Mouse (Mus musculus) gastrocnemius, adult 2 months (tissue): ENCODE results near the gene Car12. TPM values are rescaled to one million over a fixed set of nuclear protein-coding genes. Genes with fewer than 3 reads are reported as not detected.

ENCODE experiments used
- DNase-seq: peaks from one replicate; pipeline ENCODE4 v3.0.0; 2022
- H3K27ac ChIP-seq: fragments of 200-600 bp; 2 replicates; pipeline ENCODE4 v1.8.1; 2022; ENCODE audit warnings: mild to moderate bottlenecking
- H3K4me3 ChIP-seq: fragments of 200-600 bp; 2 replicates; pipeline ENCODE4 v1.8.1; 2022; ENCODE audit warnings: mild to moderate bottlenecking, moderate library complexity
- CTCF ChIP-seq: fragments of 200-600 bp; IDR thresholded peaks from 2 replicates; pipeline ENCODE4 v1.8.1; 2022; ENCODE audit warnings: antibody characterized with exemption, mild to moderate bottlenecking, moderate library complexity
- intact Hi-C: fragments of 180-260 bp; cut with DNase I; formaldehyde crosslinking; loops from one replicate; pipeline ENCODE4 v1.15.1; 2025
- total RNA-seq, 2 experiments: library from RNA; stranded (reverse); gene quantifications; 2 replicates each; pipeline ENCODE4 v1.2.3; 2021

The Car12 gene
- total RNA-seq, 2 experiments from 2014 or later = 0.10 to 0.14 TPM

DNA sequence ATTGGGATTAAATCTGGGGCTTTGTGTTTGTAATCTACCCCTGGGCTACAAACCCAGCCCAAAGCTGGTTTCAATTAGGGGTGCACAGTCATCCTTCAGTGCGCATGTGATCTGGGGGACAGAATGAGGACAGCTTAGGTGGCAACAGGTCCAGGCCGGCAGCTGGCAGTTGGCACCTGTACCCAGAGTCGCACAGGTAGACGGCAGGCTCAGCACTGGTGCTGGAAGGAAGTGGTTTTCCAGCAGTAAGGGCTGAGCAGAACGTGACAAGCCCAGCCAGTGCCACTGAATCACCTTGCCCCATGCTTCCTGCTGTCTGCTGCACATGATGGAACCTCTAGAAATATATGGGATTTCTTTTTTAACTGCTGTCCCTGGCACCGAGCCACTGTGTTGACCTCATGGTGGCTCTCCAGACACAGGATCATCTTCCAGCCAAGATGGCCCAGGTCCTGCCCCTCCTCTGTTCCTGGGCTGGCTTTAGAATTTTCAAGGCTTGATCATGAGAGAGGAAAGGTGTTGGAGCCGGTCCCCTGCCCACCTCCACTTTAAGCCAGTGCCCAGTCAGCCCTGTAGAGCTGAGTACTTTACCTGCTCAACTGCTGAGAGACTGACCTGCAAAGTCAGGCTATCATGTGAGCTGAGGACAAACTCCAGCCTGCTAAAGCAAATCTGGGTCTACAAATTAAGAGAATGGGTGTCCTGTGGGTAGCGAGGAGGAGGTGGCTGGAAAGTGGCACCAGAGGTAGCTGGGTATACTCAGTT, 7.4 kb downstream of the Car12 start:
- intact Hi-C loops = loop anchor here (5.0 kb wide), 1 partner anchor 46 kb away; no protein-coding TSS in a partner anchor
- peak; percentile 46 for DNase-seq
- no peak for TF ChIP-seq CTCF

DNA sequence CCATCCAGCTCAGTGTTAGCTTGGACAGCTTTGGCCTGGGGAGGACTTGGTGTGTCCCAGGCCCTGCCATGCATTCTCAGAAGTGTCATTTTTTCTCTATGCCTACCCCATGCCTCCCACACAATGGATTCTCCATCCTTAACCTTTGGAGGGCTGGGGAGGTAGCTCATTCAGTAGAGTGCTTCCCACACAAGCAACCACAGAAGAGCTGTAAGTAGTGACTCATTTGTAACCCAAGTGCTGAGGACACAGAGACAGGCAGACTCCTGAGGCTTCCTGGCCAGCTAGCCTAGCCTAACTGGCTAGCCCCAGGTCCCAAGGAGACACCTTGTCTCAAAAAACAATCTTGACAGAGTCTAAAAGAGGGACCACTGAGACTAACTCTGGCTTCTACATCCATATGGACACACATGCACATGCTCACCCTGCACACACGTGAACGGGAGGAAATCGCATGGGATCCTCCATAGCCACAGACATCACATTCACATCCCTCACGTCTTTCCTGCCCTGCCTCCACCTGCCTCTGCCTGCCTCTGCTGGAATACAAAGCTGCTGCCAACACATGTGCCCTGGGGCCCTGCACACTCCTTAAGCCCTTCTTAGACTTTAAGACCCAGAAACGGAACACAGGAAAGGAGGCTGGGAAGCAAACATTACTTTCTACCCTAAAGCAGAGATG, 8.8 kb downstream of the Car12 start:
- TF ChIP-seq CTCF = no peak
- H3K27ac ChIP-seq = no peak overlapping the region
- intact Hi-C loops = loop anchor here (5.0 kb wide), 1 partner anchor 45 kb away; no protein-coding TSS in a partner anchor

More for the DNA sequence above, 7.4 kb downstream of the Car12 start:
- Histone ChIP-seq H3K4me3 (no peak overlapping the region), H3K27ac (no peak overlapping the region)

DNA sequence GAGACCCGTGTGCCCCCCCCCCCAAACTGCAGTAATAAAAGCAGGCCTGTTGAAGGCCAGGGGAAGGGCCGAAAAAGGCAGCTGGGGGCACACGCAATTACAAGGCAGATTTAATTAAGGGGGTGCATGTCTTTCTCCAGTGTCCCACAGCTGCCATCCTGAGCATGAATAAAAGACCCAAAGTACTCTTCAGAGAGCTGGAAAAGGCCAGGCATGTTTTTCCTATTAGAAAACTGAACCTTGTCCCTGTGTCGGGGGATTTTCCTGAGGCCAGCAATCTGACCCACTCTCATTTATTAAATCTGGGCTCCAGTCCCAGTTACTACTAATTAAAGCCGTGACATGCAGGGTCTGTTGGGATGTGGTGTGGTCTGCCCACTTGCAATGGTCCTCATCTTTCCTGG, 9.4 kb downstream of the Car12 start:
- TF ChIP-seq CTCF = no peak
- intact Hi-C loops = loop anchor here (5.0 kb wide), 1 partner anchor 44 kb away; no protein-coding TSS in a partner anchor
- DNase-seq = no peak
- Histone ChIP-seq H3K27ac (no peak overlapping the region), H3K4me3 (no peak overlapping the region)

More for the DNA sequence above, 8.8 kb downstream of the Car12 start:
- no peak overlapping the region for H3K4me3 ChIP-seq
- DNase-seq = no peak

DNA sequence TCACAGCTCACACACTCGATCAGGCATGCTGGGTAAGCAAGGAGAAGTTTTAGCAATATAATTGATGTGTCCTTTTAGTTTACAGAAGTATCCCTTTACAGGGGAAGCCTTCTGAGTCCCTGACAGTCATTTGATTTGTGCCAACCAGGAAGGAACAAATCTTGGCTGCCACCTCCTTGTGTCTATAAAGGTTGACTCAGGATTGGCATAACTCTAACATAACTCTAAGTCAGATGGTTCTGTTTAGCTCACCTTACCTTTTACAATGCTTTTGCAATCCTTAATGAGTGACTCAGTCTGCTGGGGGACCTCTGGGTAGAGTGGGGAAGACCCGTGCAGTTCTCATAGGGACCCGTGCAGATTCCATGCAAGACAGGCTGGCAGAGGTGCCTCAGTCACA, 12.1 kb downstream of the Car12 start:
- H3K27ac ChIP-seq = no peak overlapping the region
- no peak for DNase-seq
- no peak overlapping the region for H3K4me3 ChIP-seq
- intact Hi-C loops = no loop called here
- no peak for TF ChIP-seq CTCF

DNA sequence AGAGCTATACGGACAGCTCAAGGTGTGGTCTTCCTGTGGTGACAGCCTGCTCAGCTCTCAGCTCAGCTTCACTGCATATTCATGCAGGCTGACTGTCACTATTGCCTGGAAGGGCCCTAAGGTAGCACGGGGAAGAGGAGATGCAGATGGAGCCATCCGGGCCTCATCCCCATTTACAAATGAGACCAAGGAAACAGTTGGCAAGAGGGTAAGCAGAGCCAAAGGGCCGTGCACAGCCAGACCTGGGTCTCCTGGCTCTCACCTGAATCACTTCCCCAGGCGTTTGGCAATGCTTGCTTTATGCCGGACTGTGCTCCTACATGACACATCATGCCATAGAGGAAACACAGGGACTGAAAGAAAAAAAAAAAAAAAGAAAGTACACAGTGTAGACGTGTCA, 13.8 kb downstream of the Car12 start:
- intact Hi-C loops = no loop called here
- TF ChIP-seq CTCF = no peak
- Histone ChIP-seq H3K27ac (no peak overlapping the region), H3K4me3 (no peak overlapping the region)
- no peak for DNase-seq

DNA sequence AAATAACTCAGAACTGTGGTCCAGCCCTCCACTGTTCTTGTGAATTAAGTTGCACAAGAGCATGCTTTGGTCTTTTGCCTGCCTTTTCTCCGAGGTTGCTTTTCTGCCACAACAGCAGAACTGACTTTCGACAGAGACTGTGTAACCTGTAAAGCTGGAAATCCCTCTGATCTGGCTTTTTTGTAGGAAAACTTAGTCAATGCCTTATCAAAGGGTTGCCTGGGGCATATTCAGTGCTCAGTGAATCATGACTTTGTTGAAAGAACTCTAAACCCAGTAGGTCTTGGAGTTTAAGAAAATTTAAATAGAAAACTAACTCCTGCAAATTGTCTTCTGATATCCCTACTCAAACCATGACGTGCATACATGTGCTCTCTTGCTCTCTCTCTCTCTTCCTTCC, 17.1 kb downstream of the Car12 start:
- Histone ChIP-seq H3K27ac (no peak overlapping the region), H3K4me3 (no peak overlapping the region)
- intact Hi-C loops = no loop called here
- no peak for TF ChIP-seq CTCF
- DNase-seq = no peak

DNA sequence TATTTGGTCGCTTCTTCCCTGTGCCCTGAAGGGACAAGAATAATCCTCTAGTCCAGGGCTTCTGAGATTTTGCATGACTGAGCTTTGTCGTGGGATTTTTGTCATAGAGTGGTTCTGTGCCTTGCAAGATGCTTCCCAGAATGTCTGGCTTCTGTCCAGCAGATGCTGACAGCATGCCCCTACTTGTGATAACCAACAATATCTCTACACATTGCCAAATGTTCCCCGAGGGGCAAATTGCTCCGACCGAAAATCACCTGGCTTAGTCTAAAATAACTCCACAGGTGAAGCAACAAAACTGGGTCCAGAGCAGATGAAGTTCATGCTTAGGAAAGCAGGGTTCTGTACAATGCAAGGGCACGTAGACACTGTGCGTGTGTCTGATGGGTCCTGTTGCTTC, 17.8 kb downstream of the Car12 start:
- TF ChIP-seq CTCF = no peak
- intact Hi-C loops = no loop called here

DNA sequence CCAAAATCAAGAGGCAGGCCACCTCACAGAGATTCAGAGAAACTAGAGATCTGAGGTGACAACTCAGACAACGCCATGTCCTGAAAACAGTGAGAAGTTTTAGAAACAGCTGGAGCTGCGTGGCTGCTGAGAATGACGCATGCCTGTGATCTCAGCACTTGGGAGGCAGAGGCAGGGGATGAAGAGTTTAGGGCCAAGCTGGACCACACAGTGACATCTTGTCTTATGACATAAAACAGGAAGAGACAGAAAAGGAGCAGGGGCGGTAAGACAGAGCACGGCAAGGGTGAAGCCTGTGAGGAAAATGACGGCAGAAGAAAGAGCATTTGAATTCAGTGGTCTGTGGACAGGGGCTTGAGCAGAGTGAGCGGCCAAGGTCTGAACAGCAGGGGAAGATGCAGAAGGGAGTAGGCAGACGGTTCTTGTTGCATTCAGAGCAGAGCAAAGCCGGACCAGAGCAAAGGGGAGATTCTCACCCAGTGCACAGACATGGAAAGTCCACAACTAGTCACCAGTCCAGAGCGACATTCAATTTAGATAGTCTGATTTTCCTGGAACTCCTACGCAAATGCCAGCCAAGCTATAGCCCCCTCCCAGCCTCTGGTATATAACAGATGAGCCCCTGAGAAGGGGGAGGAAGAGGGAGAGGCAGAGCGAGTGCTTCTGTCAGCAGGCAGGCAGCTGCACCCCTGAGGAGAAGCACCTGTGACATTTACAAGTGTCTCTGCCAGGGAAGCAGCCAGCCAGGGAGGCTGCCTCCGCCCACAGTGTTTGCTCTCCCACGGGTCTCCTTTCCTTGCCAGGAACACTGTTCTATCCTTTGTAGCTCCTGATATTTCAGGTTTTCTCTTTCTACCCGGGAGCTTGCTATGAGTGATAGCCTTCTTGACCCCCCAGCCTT, 19.6 kb downstream of the Car12 start:
- H3K27ac ChIP-seq = no peak overlapping the region
- H3K4me3 ChIP-seq = no peak overlapping the region
- DNase-seq = peak; percentile 62
- intact Hi-C loops = no loop called here
- TF ChIP-seq CTCF = no peak

More for the DNA sequence above, 17.8 kb downstream of the Car12 start:
- no peak overlapping the region for H3K27ac ChIP-seq
- no peak for DNase-seq
- no peak overlapping the region for H3K4me3 ChIP-seq

DNA sequence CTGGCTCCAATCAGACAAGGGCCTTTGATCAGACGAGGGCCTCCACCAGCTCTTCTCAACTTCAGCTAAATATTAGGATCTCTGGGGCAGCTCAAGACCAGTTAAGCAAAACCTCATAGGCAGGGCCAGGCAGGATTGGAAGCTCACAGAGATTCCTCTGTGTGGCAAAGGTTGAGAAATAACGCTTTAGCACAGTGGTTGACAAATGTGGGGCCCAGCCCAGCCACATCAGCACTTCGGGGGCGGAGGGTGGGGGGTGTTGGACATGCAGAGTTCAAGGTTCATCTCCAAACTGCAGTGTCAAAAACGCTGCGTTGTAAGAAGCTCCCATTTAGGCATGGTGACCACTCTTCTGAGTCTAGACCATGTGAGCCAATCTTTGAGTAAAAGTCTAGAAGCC, 21.1 kb downstream of the Car12 start:
- intact Hi-C loops = no loop called here
- DNase-seq = no peak
- no peak overlapping the region for H3K27ac ChIP-seq
- TF ChIP-seq CTCF = no peak
- H3K4me3 ChIP-seq = no peak overlapping the region

DNA sequence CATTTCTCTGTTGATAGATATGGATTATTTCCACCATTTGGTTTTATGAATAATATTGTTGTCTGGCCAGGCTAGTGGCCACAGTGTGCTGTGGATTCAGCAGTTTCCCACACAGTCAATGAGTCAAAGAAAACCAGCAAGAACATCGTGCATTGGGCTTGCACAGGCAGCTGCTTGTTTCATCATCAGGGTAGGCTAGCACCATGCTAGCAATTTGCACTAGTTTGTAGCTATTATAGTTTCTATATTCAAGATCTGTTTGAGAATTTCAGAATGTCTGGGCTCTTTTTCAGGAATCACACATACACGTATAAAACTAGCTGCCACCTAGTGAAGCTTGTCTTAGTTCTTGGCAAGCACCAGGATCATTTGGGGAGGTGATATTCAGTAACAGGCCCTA, 21.6 kb downstream of the Car12 start:
- Histone ChIP-seq H3K27ac (no peak overlapping the region), H3K4me3 (no peak overlapping the region)
- intact Hi-C loops = no loop called here
- TF ChIP-seq CTCF = no peak
- DNase-seq = no peak

DNA sequence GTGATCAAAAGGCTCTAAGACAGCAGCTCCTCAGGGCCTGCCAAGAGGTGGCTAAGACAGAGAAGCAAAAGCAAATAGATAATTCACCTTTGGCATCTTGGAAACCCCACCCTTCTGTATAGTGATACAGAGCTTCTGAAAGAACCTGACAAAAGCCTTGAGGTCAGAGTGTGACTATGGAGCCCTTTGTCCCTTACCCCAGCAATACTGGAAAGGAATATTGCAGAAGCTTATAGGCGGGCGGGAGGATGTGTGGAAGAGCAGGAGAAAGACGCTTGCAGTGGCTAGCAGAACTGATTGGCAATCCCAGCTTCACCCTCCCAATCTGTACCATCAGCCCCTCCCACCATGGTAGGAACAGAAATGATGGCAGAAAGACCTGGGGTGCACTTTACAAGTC, 22.5 kb downstream of the Car12 start:
- intact Hi-C loops = no loop called here
- TF ChIP-seq CTCF = no peak
- Histone ChIP-seq H3K27ac (no peak overlapping the region), H3K4me3 (no peak overlapping the region)
- DNase-seq = no peak

DNA sequence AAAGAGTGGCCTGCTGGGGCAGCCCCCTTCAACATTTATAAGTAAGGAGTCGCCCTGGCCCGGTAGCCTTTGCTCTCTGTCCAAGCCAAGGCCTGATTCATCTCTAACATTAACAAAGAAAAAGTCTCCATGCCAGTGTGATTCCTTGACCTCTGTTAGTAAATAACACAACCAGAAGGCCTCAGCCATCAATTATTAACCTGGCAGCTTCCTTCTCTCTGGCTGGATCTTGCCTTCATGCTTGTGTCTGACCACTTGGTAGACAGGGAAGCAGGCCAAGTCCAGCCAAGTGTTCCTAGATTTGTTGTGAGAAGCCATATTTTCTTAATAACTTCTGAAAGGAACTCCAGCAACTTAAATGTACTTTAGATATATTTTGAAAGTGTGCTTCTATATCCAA, 23.1 kb downstream of the Car12 start:
- intact Hi-C loops = no loop called here
- H3K27ac ChIP-seq = no peak overlapping the region
- DNase-seq = no peak
- H3K4me3 ChIP-seq = no peak overlapping the region
- no peak for TF ChIP-seq CTCF

DNA sequence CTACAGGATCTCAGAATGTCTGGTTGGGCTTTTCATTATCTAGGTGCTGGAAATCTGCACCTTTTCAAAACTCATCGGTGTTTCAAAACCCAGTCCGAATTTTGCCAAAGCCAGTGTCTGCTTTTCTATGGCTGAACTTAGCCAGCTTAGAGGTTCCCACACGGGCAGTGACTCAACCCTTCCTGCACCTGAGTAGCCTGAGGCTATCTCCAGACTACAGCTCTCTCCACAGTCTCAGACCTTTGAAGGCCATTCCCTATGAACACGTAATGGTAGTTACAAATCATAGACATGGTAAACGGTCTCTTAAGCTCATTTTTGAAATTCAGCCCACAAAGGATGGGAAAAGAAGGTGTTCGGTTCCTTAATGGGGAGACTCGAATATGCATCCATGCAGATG, 26.0 kb downstream of the Car12 start:
- no peak for TF ChIP-seq CTCF
- intact Hi-C loops = no loop called here

More for the DNA sequence above, 26.0 kb downstream of the Car12 start:
- no peak overlapping the region for H3K4me3 ChIP-seq
- no peak for DNase-seq
- no peak overlapping the region for H3K27ac ChIP-seq
